Mouse (Mus musculus): ENCODE measurements around the gene Rasgef1b.

Rasgef1b gene

GRCm38 (mm10) chr5:99707261-99707660, 21.6 kb downstream of the Rasgef1b start:
- no peak for DNase-seq (ENCODE audit: low spot score)

DNA sequence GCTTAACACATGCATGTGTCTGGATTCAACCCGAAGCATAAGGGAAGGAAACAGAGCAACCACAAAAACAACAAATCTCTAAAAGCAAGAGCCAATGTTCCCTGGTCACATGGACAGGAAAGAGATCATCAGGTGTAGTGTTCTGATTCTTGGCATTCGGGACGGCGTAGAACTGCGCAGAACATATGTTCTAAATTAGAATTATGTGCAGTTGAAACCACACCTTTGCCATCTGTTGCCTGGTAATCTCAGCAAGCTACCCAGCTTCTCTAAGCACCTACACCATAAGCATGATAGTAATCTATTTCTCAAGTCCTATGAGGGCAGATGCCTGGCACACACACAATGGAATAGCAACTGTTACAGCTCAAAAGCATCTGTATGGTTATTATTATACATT, 27.1 kb downstream of the Rasgef1b start:
- no peak for DNase-seq (ENCODE audit: low spot score)

- DNase-seq (ENCODE audit: low spot score), result no peak
These were observed 34.0 kb downstream of the Rasgef1b start for GRCm38 (mm10) chr5:99694712-99695360.

DNA sequence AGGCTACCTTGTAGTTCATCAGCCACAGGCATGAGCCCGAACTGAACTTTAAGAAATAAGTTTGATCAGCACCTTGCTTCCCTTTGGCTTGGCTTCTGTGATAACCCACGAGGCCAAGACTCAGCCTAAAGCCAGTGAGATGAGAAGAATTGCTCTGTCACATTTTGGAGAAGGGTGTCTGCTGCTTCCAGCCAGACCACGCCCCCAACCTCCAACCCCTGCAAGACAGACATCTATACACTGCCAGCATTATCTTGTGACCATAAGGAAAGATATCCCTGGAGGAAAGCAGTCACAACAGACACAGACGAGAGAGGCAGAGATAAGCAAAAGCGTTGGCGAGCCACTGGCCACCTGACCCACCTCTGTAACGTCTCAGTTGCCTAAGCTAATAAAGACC, 39.0 kb downstream of the Rasgef1b start:
- DNase-seq (ENCODE audit: low spot score), result no peak

GRCm38 (mm10) chr5:99687894-99688293, 41.0 kb downstream of the Rasgef1b start:
- DNase-seq (ENCODE audit: low spot score), result no peak

DNA sequence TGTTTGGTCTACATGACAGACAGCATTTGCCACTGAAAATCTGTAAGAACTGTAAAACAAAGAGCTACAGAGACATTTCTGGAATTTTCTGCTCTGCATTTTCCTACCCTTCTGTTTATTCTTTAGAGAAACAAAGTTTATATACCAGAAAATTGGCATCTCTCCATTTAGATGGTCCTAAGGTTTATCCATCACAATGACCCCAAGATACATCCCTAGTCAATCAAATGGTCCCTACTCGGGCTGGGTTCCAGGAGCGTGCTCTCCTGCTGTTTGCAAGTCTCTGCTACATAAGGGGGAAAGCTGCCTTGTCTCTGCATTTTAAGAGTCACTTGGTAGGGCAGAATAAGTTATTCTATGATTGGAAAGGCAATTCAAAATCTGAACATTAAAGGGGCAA, 44.8 kb downstream of the Rasgef1b start:
- no peak for DNase-seq (ENCODE audit: low spot score)

DNA sequence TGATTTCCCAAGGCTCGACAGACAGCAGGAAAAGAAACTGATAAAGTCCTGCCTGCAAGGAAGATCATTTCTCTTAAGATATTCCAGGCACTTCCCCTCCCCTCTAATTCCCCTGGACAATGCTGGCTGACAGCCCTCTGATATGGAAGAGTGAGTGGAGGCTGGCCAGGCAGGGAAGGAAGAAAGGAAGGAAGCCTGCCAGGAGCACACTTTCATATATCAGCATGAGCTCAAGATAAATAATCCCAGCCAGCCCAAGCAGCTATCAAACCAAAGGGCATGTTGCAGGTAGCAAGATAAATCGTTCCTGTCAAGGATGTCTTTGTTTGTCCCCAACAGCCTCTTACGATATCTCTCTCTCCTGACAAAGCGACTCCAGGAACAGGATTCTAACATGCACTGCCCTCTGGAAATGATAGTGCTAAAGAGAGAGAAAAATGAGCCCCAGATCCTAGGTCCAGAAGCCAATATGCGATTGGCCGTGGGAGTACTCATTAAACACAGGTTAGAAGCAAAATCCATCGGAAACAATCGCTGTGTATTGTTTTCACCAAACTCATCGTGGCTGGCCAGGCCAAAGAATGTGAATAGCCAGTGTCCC, 58.8 kb downstream of the Rasgef1b start:
- DNase-seq (ENCODE audit: low spot score), result no peak

GRCm38 (mm10) chr5:99656024-99656423, 72.8 kb downstream of the Rasgef1b start:
- no peak for DNase-seq (ENCODE audit: low spot score)

DNA sequence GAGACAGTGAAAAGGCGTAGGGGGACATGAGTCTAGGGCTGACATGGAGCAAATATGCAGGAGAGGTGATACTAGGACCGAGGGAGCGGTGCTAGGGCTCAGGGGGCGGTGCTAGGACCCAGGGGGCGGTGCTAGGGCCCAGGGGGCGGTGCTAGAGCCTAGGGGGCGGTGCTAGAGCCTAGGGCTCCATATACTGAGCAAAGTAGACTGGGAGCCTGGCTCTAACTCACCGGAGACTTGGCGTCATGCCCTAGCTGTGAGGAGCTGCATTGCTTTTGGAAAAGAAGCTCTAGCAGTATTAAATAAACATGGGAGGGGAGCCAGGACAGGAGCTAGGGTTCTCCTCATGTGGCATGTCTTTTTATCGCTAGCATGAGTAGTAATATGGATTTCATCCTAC, 75.9 kb downstream of the Rasgef1b start:
- DNase-seq (ENCODE audit: low spot score), result no peak

DNA sequence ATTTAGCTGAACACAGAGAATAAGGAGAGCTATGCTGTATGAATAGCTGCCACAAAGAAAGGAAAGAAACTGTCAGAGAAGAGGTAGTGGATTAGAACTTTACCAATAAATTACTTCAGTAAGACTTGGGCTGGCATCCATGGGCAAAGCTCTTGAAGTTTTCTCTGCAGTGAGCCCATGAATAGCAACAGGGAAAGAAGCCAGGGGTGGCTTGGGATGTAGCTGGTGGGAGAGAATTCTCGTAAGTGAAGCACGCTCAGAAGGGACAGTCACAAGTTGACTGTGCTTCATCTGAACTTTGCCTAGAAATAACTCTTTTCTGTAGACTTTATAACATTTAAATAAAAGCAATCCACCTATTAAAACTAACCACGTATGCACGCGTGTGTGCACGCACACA, 87.5 kb downstream of the Rasgef1b start:
- DNase-seq (ENCODE audit: low spot score), result no peak

- no peak for DNase-seq (ENCODE audit: low spot score)
These were observed 92.3 kb downstream of the Rasgef1b start for GRCm38 (mm10) chr5:99636575-99636974.

GRCm38 (mm10) chr5:99634010-99634541, 94.8 kb downstream of the Rasgef1b start:
- no peak for DNase-seq (ENCODE audit: low spot score)

DNA sequence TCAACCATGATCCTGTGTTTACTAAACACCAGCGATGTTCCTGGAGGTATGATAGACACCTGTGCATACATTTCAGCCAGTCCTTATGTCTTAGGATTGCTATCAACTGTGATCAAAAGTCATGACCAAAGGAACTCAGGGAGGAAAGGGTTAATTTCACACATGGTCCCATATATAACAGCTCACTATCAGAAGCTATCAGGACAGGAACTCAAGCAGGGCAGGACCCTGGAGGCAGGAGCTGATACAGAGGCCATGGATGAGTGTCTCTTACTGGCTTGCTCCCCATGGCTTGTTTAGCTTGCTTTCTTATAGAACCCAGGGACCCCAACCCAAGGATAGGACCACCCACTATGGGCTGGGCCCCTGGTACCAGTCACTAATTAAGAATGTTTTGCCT, 95.3 kb downstream of the Rasgef1b start:
- no peak for DNase-seq (ENCODE audit: low spot score)

DNA sequence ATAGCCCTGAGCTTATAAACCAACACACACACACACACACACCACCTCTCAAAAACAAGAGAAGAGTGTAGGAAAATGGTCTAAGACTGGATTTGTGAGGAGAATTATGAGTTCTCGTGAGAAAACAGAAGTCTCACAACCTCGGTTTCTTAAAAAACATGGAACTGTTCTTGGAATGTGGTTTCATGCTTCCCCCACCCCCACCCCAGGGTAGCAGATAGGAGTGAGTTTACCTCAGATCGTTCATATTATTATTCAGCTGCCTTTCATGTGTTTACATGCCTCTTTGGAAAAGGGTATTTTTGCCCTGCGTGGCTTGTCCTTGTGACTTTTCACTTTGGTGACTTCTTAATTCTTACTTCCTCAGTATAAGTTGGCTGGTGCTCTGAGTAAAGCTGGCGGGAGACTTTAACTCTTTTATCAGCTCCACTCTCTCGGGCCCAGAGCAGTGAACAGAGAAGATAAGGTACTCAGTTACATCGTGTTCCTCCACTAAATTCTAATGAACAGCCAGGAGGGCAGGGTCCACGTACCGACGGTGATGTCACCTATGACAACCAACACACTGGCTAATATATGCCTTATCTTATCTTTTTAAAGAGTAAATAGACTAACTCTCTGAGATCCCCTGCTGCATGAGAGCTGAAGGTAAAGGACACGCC, 96.1 kb downstream of the Rasgef1b start:
- no peak for DNase-seq (ENCODE audit: low spot score)

- DNase-seq (ENCODE audit: low spot score), result no peak
These were observed 98.8 kb downstream of the Rasgef1b start for GRCm38 (mm10) chr5:99630087-99630486.

GRCm38 (mm10) chr5:99625603-99626002, 103.3 kb downstream of the Rasgef1b start:
- no peak for DNase-seq (ENCODE audit: low spot score)

DNA sequence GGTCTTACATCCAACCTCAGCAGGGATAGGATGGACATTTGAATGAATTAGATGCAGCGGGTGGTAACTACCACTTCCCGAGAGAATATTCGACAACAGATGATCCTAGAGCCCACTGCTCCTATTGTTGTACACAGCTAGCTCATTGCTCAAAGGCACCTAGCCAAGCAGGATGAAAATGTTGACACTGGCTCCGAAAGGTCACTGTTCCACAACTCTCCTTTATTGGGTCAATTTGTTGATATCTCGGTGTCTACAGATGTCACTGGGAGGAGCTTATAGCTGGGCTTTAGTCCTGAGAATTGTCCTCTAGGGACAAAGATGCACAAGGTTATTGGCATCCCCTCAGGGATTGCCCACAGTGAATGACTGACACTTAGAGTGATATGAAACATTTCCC, 108.1 kb downstream of the Rasgef1b start:
- DNase-seq (ENCODE audit: low spot score), result no peak

- no peak for DNase-seq (ENCODE audit: low spot score)
These were observed 111.5 kb downstream of the Rasgef1b start for GRCm38 (mm10) chr5:99617271-99617800.

DNA sequence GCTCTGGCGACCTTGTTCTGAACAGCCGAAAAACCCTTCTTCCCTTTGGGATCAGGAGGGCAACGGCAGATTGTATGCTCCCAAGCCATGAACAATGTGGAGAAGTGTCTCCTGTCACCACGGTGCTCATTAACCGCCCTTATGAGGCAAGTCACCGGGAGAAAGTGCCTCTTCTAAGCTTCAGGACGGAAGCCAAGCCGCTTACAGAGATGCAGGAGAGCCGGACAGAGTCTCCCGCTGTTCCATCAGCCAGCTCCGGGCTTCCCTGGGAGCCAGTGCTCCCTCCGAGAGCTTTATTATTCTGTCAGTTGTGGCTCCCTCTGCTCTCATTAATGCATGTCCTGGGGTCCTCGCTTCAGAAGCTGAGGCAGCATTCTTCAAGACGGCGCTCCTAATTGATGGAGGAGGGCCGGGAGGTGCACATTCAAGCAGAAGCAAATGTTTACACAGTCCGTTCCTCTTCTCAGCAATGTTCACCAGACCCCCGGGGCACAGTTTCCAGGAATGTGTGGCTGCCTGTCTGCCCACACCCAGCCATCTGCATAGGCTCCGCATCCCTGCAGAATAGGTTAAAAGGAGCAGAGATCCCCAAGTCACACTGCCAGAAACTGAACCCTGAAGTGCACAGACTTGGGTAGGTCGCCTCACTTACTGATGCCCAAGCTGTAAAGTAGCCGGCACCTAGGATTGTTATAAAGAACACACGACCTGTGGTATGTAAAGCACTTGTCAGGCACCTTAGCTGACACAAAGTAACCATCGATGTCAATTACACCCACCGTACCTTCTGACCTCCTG, 115.3 kb downstream of the Rasgef1b start:
- no peak for DNase-seq (ENCODE audit: low spot score)

DNA sequence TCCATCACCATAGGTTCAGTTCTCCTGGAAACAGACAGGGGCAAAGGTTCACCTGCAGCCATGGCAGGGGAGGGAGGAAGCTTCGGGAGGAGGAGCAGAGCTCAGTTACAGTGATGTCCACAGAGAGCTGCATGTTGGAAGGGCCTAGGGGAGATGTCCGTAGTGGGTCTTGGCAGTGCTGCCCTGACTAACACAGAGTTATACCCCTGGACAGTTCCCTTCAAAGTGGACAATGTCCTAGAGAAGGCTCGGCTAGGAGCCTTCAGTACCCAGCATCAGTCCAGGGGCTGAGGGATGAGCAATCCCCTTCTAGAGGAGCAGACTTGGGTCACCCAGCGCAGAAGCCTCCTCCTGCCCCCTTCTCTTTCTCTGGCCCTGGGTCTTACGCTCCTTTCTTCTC, 121.3 kb downstream of the Rasgef1b start:
- no peak for DNase-seq (ENCODE audit: low spot score)

DNA sequence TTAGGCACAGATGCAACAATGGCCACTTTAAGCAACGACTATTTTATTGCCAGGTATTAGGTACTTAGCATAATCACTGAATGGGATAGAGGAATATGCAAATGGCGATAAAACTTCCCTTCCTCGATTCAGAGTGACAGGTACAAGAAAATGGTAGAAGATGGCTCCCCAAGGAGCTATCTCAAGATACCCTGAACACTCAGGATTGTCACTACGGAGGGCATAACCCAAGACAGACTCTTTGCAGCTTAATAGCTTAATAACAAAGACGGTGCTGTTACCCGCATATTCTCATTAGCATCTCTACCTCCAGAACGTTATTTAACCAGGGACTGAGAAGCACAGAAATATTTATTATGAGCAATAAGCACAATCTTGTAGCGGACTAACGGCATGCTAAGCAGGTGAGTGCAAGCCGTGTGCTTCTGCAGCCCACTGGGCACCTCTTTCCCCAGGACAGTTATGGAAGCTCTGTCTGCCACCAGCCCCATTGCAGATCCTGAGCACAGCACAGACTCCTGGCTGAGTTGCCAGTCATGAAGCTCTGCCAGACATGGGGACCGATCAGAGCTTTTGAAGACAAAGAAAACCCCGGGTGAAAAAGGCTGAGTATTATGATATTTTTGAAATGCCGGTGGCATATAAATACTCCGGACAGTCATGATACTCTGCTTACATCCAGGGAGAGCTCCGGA, 122.6 kb downstream of the Rasgef1b start:
- no peak for DNase-seq (ENCODE audit: low spot score)
